Mouse (Mus musculus) spleen, postnatal 4 days (tissue): ENCODE data around the gene Unc5c.

ENCODE experiments used
- DNase-seq, 2 experiments: peaks; one replicate each; pipeline ENCODE4 v3.0.0; 2022; ENCODE audit warnings: low spot score in 2 of 2

Gene Unc5c

GRCm38 (mm10) chr3:141511253-141512038, 46.4 kb downstream of the Unc5c start:
- DNase-seq: no peak

DNA sequence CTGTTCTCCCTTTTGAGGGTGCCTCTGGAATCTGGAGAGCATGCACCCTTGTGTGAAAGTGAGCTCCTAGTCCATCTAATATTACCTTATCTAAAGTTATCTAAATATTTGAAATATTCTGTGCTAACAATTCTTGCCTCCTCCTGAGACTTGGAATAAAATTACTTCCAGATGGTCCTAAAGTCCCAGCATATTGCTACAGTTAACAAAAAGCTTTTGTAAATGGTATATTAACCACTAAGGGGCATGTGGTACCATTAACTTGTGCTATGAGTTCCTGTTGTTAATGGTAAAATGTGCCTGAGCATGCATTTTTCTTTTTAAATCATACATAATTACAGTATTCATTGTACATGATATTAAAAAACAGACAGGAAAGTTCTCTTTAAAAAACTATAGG, 63.7 kb downstream of the Unc5c start:
- no peak for DNase-seq

DNA sequence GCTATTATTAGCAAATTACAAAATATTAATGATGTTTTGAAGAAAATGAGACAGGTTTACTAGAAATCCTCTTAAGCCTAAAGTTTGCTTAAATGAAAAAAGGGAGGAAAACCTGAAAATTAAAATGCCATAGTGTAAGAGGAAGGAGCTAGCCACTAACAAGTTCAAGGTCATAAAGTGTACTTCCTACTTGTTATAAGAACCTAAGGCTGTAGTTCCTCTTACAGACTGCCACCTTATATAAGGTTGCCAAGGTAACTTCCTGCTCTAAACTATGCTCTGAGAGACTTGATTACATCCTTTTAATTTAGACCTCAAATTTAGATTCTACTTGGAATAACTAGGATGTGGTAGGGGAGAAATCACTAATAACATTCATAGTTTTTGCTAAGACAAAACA, 64.6 kb downstream of the Unc5c start:
- DNase-seq: no peak

DNA sequence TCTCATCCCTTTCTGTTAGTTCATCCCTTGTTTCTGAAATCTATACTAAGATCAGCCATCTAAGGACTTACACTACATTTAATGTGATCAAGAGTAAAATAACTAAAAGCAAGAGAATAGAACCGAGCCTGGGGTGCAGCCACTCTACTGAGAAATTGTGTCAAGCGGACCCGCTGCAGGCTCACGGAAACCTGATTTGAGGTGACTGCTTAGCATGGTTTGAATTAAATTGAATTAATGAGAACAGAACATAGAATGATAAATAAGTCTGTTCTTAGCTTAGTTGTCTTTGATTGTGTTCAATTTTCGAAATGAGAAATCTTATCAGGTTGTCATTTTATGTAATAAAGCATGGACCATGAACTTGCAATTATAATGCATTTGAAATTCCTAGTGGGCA, 68.8 kb downstream of the Unc5c start:
- no peak for DNase-seq

GRCm38 (mm10) chr3:141536857-141537256, 71.8 kb downstream of the Unc5c start:
- no peak for DNase-seq

- no peak for DNase-seq
Observed at GRCm38 (mm10) chr3:141538120-141538519, 73.1 kb downstream of the Unc5c start.

GRCm38 (mm10) chr3:141540749-141541148, 75.7 kb downstream of the Unc5c start:
- no peak for DNase-seq

DNA sequence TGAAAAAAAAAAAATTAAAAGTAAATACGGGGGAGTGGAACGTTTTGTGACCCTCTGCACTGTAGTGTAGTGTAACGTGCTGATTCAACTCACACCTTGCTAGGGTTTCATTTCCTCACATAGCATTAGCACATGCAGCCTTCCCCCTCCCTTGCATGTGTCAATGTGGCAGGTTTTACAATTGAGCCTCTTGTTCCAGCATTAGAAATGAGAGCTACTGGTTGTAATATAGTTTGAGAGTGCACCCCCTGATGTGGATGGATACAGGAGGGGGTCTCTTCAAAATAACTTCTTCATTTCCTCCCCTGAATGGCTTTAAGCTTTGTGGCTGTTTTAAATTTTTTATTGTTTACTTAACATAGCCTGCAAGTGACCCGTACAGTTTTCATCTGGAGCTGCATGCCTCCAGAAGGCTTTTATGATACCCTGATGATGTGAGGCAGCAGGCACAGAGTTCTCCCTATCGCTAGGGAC, 82.4 kb downstream of the Unc5c start:
- no peak for DNase-seq

- DNase-seq: no peak
Observed at GRCm38 (mm10) chr3:141549661-141550060, 84.6 kb downstream of the Unc5c start.

GRCm38 (mm10) chr3:141552960-141553359, 87.9 kb downstream of the Unc5c start:
- no peak for DNase-seq

DNA sequence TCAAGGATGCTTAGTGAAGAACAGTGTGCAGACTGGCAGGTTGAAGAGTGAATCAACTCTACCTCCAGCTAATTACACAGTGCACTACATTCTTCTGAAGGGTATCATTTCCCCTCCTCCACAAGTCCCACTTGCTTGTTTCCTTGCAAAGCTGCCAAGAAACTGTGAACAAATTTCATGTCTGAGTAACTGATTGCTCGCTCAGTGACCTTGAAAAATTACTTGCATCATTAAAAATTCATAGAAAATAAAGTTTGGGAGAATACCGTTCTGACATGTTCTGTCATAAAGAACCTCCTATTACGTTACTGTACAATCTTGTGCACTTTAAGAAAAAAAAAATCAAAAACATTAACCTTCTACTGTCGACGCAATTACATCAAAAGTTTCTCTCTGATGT, 92.1 kb downstream of the Unc5c start:
- DNase-seq: no peak

GRCm38 (mm10) chr3:141575076-141575688, 110.2 kb downstream of the Unc5c start:
- no peak for DNase-seq

GRCm38 (mm10) chr3:141577382-141577781, 112.4 kb downstream of the Unc5c start:
- no peak for DNase-seq

- no peak for DNase-seq
Observed at GRCm38 (mm10) chr3:141581190-141581891, 116.3 kb downstream of the Unc5c start.

GRCm38 (mm10) chr3:141581892-141582214, 116.8 kb downstream of the Unc5c start:
- no peak for DNase-seq

GRCm38 (mm10) chr3:141583180-141583579, 118.2 kb downstream of the Unc5c start:
- DNase-seq: no peak

GRCm38 (mm10) chr3:141589392-141590012, 124.5 kb downstream of the Unc5c start:
- DNase-seq: no peak

- DNase-seq: no peak
Observed at GRCm38 (mm10) chr3:141593249-141593648, 128.2 kb downstream of the Unc5c start.

DNA sequence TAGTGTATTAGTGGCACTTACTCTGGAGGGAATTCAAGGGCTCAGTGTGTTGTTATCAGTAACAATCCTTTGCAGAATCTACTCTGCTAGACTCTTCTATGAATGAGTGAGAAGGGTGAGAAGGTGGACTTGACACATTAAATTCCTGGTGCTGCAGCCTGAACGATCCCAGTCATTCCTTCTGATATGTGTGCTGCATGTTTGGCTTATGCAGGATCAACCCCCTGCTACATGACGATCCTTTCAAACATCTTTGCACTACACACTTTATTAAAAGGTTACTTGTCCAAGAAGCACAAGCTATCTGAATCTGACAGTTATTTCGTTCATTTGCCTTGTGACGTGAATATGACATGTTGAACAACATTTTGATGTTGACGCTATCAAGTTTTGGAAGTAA, 129.1 kb downstream of the Unc5c start:
- DNase-seq: no peak

DNA sequence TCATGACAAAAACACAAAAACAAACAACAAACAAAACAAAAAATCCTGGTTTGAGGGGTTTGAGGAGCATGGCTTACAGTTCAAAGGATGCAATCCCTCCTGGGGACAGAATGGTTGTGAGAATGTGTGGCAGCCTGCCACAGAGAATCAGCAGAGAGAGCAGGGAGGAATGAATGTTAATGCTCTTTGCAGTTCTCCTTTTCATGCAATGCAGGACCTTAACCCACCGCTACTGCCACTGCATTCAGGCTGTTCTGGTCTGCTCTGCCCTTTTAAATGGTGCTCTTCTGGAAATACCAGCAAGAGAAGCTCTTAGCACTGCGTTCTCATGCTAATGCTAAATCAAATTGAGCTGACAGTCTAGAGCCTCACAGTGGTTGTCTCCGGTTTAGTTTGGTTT, 130.1 kb downstream of the Unc5c start:
- no peak for DNase-seq

DNA sequence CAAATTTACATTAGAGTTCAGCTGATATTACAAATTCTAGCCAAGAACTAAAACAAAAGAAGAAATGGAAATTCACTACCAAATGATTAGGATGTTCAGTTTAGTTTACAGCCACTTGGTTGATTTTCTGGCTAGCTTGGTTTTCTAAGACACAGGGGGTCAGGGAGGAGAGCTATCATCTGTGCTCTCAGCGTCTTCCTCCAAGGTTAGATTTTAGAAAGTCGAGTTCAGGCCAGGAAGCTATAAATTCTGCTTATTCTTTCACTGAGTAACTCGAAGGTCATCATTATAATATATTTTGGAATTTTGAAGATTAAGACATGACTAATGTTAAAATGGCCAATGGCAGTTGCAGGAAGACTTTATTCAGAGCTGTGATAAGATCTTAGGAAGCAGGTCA, 131.4 kb downstream of the Unc5c start:
- DNase-seq: no peak

DNA sequence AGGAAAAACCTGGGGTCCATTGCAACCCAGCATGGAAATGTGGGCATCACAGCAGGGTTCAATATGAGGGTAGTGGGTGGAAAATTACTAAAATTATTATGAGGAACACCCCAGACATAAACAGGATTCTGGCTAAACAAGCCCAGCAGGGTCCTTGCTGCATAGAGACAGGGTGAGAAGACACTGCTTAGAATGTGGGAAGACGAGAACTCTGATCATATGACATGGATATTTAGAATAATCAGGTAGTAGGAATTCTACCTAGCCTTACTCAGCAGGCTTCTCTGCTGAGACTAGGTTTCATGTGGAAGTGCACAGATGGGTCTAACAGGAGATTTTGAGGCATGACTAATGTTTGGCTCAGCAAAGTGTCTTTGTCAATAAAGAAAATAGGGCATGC, 131.9 kb downstream of the Unc5c start:
- no peak for DNase-seq
